Mouse (Mus musculus) hindbrain, postnatal 0 days (tissue): ENCODE measurements around the gene C1qa. TPM values are rescaled to one million over a fixed set of nuclear protein-coding genes. Genes with fewer than 3 reads are reported as not detected.

Source experiments
- ATAC-seq: fragments of 200-750 bp; cut with Nextera tagmentation; 2 replicates; pipeline ENCODE4 v1.8.0; 2017; ENCODE audit warnings: mild to moderate bottlenecking, moderate TSS enrichment, moderate library complexity
- DNase-seq: peaks from one replicate; pipeline ENCODE4 v3.0.0-alpha.2; 2015; ENCODE audit warnings: low spot score
- H3K27ac ChIP-seq: fragments of 300-500 bp; sonication (generic); 2 replicates; pipeline ENCODE4 v1.5.1; 2014; ENCODE audit warnings: mild to moderate bottlenecking
- H3K27me3 ChIP-seq: fragments of 300-500 bp; sonication (generic); 2 replicates; pipeline ENCODE4 v1.6.1; 2014; ENCODE audit warnings: low read length, mixed read lengths; ENCODE audit not compliant: insufficient read depth
- H3K36me3 ChIP-seq: fragments of 300-500 bp; sonication (generic); 2 replicates; pipeline ENCODE4 v1.6.1; 2014; ENCODE audit warnings: low read length, mixed read lengths; ENCODE audit not compliant: insufficient read depth
- H3K4me1 ChIP-seq: fragments of 300-500 bp; sonication (generic); 2 replicates; pipeline ENCODE4 v1.6.1; 2014; ENCODE audit warnings: antibody characterized with exemption, low read length, mixed read lengths; ENCODE audit not compliant: insufficient read depth
- H3K4me2 ChIP-seq: fragments of 300-500 bp; sonication (generic); 2 replicates; pipeline ENCODE4 v1.6.1; 2014; ENCODE audit warnings: low read depth, mild to moderate bottlenecking, low read length, moderate library complexity, mixed read lengths
- H3K4me3 ChIP-seq: fragments of 300-500 bp; sonication (generic); 2 replicates; pipeline ENCODE4 v1.5.1; 2014; ENCODE audit warnings: low read length
- H3K9ac ChIP-seq: fragments of 300-500 bp; sonication (generic); replicated peaks from 2 replicates; pipeline ENCODE4 v1.6.1; 2014; ENCODE audit warnings: mild to moderate bottlenecking, low read length, moderate library complexity, mixed read lengths
- H3K9me3 ChIP-seq: fragments of 300-500 bp; sonication (generic); 2 replicates; pipeline ENCODE4 v1.6.1; 2016; ENCODE audit warnings: low read length, mixed read lengths
- CTCF ChIP-seq: IDR thresholded peaks from 2 replicates; pipeline ENCODE4 v1.5.1; 2016; ENCODE audit warnings: antibody characterized with exemption, control low read depth, low read depth
- WGBS: fragments of 180-500 bp; shearing (Covaris S2); extraction: QIAGEN DNeasy Blood & Tissue Kit; methylation state at CpG from one replicate; pipeline ENCODE4 v1.1.7; 2014; 5-methylcytosine and 5-hydroxymethylcytosine counted together
- polyA plus RNA-seq: library from polyadenylated mRNA; unstranded; fragments of >200 nt; fragmentation: Nextera tagmentation; extraction: Ambion mirVana; gene quantifications from 2 replicates; pipeline ENCODE4 v1.2.1, GENCODE M21; 2015
- total RNA-seq: library from RNA; depleted of rRNA; stranded (reverse); fragments of >200 nt; gene quantifications from 2 replicates; pipeline ENCODE4 v1.2.3, GENCODE M21; 2014

The C1qa gene
- total and polyA plus RNA-seq, 2 experiments from 2014 or later, result 49.9 to 55.4 TPM

- Histone ChIP-seq H3K9me3 (no peaks in the 10 kb centered on the region), H3K36me3 (0 out of 2 replicates have a peak, but pooled peaks cover 3% of the 10 kb centered on the region), H3K4me3 (no peak overlapping the region), H3K9ac (no peak overlapping the region), H3K27me3 (no peaks in the 10 kb centered on the region), H3K27ac (no peak overlapping the region), H3K4me1 (peaks cover 3% of the 10 kb centered on the region; the same call in 1 of the 2 replicates), H3K4me2 (no peak overlapping the region)
- peak; percentile 25; the same call in 1 of the 2 replicates for TF ChIP-seq CTCF
- DNase-seq (no peak), ATAC-seq (no peak)
- 68% methylated on average over 4 of the region's 4 CpGs for WGBS
Observed at GRCm38 (mm10) chr4:136937344-136937743, 38.7 kb upstream of the C1qa start.

- no peak for TF ChIP-seq CTCF
Observed at GRCm38 (mm10) chr4:136934746-136935613, 36.4 kb upstream of the C1qa start.

GRCm38 (mm10) chr4:136930474-136930873 lies 31.9 kb upstream of the C1qa start:
- no peak for ATAC-seq

More at GRCm38 (mm10) chr4:136934746-136935613, 36.4 kb upstream of the C1qa start:
- Histone ChIP-seq H3K27me3 (no peaks in the 10 kb centered on the region), H3K27ac (no peak overlapping the region), H3K4me2 (no peak overlapping the region), H3K4me3 (no peak overlapping the region), H3K9ac (no peak overlapping the region), H3K9me3 (no peaks in the 10 kb centered on the region), H3K4me1 (no peaks in the 10 kb centered on the region), H3K36me3 (0 out of 2 replicates have a peak, but pooled peaks cover 3% of the 10 kb centered on the region)
- ATAC-seq, result no peak
- no peak for DNase-seq
- WGBS, result 43% methylated on average over 18 of the region's 18 CpGs

GRCm38 (mm10) chr4:136928928-136929327 lies 30.3 kb upstream of the C1qa start:
- Histone ChIP-seq H3K4me1 (0 out of 2 replicates have a peak, but pooled peaks cover 5% of the 10 kb centered on the region), H3K4me3 (no peak overlapping the region), H3K9me3 (no peaks in the 10 kb centered on the region), H3K36me3 (0 out of 2 replicates have a peak, but pooled peaks cover 3% of the 10 kb centered on the region), H3K9ac (no peak overlapping the region), H3K27ac (no peak overlapping the region), H3K4me2 (no peak overlapping the region), H3K27me3 (no peaks in the 10 kb centered on the region; the same call in 1 of the 2 replicates)
- 6% methylated on average over 5 of the region's 5 CpGs for WGBS
- TF ChIP-seq CTCF, result peak; percentile 76
- ATAC-seq, result no peak
- DNase-seq, result peak; percentile 71

More at GRCm38 (mm10) chr4:136930474-136930873, 31.9 kb upstream of the C1qa start:
- no peak overlapping the region for H3K4me2 ChIP-seq
- 0 out of 2 replicates have a peak, but pooled peaks cover 5% of the 10 kb centered on the region for H3K4me1 ChIP-seq
- H3K27ac ChIP-seq, result no peak overlapping the region
- no peak overlapping the region for H3K4me3 ChIP-seq
- 83% methylated on average over 8 of the region's 8 CpGs for WGBS
- 0 out of 2 replicates have a peak, but pooled peaks cover 3% of the 10 kb centered on the region for H3K36me3 ChIP-seq
- no peak overlapping the region for H3K9ac ChIP-seq
- DNase-seq, result no peak
- no peaks in the 10 kb centered on the region for H3K9me3 ChIP-seq
- TF ChIP-seq CTCF, result no peak
- no peaks in the 10 kb centered on the region for H3K27me3 ChIP-seq

- DNase-seq (peak; percentile 56), ATAC-seq (no peak)
- H3K9ac ChIP-seq, result no peak overlapping the region
- 7% methylated on average over 15 of the region's 15 CpGs for WGBS
- no peak overlapping the region; the same call in 1 of the 2 replicates for H3K27ac ChIP-seq
- H3K27me3 ChIP-seq, result no peaks in the 10 kb centered on the region; the same call in 1 of the 2 replicates
- no peaks in the 10 kb centered on the region for H3K9me3 ChIP-seq
- H3K4me2 ChIP-seq, result no peak overlapping the region
- no peaks in the 10 kb centered on the region for H3K36me3 ChIP-seq
- no peak overlapping the region for H3K4me3 ChIP-seq
- H3K4me1 ChIP-seq, result 0 out of 2 replicates have a peak, but pooled peaks cover 5% of the 10 kb centered on the region
- no peak for TF ChIP-seq CTCF
Observed at GRCm38 (mm10) chr4:136925804-136926203, 27.2 kb upstream of the C1qa start.

- DNase-seq, result peak; percentile 59
- H3K4me3 ChIP-seq, result no peak overlapping the region
- no peaks in the 10 kb centered on the region for H3K36me3 ChIP-seq
- 0 out of 2 replicates have a peak, but pooled peaks cover 5% of the 10 kb centered on the region for H3K4me1 ChIP-seq
- H3K9me3 ChIP-seq, result no peaks in the 10 kb centered on the region
- H3K27ac ChIP-seq, result no peak overlapping the region
- 20% methylated on average over 6 of the region's 6 CpGs for WGBS
- no peak for ATAC-seq
- H3K27me3 ChIP-seq, result no peaks in the 10 kb centered on the region; the same call in 1 of the 2 replicates
- no peak for TF ChIP-seq CTCF
- no peak overlapping the region for H3K9ac ChIP-seq
- H3K4me2 ChIP-seq, result no peak overlapping the region
Observed at GRCm38 (mm10) chr4:136924529-136924928, 25.9 kb upstream of the C1qa start.
